Mouse (Mus musculus) bone marrow macrophage, adult 2 months (primary cell): ENCODE measurements around the gene Klhdc9. TPM values are rescaled to one million over a fixed set of nuclear protein-coding genes. Genes with fewer than 3 reads are reported as not detected.

Source experiments
- H3K27ac ChIP-seq: 2 replicates; pipeline ENCODE4 v1.5.1; 2012; ENCODE audit warnings: low read depth, low read length; ENCODE audit not compliant: insufficient read depth
- H3K4me1 ChIP-seq: 2 replicates; pipeline ENCODE4 v1.6.1; 2012; ENCODE audit warnings: low read length; ENCODE audit not compliant: control insufficient read depth, insufficient read depth
- H3K4me3 ChIP-seq: 2 replicates; pipeline ENCODE4 v1.5.1; 2012; ENCODE audit warnings: mild to moderate bottlenecking, low read length, moderate library complexity; ENCODE audit not compliant: insufficient read depth
- CTCF ChIP-seq: IDR thresholded peaks from 2 replicates; pipeline ENCODE4 v1.5.1; 2012; ENCODE audit warnings: low read depth, mild to moderate bottlenecking, low read length, moderate library complexity
- POLR2A ChIP-seq: IDR thresholded peaks from 2 replicates; pipeline ENCODE4 v1.6.1; 2012; ENCODE audit warnings: mild to moderate bottlenecking, low read depth, low read length, borderline replicate concordance
- polyA plus RNA-seq: library from polyadenylated mRNA; stranded (reverse); fragments of >200 nt; gene quantifications from 2 replicates; pipeline ENCODE4 v1.2.4, GENCODE M21; 2012; ENCODE audit not compliant: missing spikeins, insufficient read depth, insufficient read length

The Klhdc9 gene
- not detected in 2 replicates for polyA plus RNA-seq

GRCm38 (mm10) chr1:171360656-171361055 lies at the start of gene Klhdc9:
Gene Klhdc9 (minus strand): TSS chr1:171360798.
- TF ChIP-seq POLR2A: no peak
- no peak for TF ChIP-seq CTCF
- H3K27ac ChIP-seq: no peak within 1 kb of the TSS
- H3K4me3 ChIP-seq: peak within 1 kb of the TSS; percentile 49
- peaks cover 2% of the 10 kb centered on the region for H3K4me1 ChIP-seq

GRCm38 (mm10) chr1:171410231-171410630 lies 49.6 kb upstream of the Klhdc9 start:
- TF ChIP-seq POLR2A: no peak
- no peak for TF ChIP-seq CTCF
- H3K4me1 ChIP-seq: peaks cover 24% of the 10 kb centered on the region

GRCm38 (mm10) chr1:171407263-171407662 lies 46.7 kb upstream of the Klhdc9 start:
- H3K4me3 ChIP-seq: no peak overlapping the region
- peaks cover 17% of the 10 kb centered on the region for H3K4me1 ChIP-seq
- TF ChIP-seq CTCF: no peak
- TF ChIP-seq POLR2A: no peak
- H3K27ac ChIP-seq: no peak overlapping the region

More at GRCm38 (mm10) chr1:171410231-171410630, 49.6 kb upstream of the Klhdc9 start:
- Histone ChIP-seq H3K27ac (peak overlapping the region; percentile 89), H3K4me3 (no peak overlapping the region)

- H3K27ac ChIP-seq: no peak overlapping the region
- TF ChIP-seq CTCF (no peak), POLR2A (no peak)
- H3K4me1 ChIP-seq: peaks cover 5% of the 10 kb centered on the region
- no peak overlapping the region for H3K4me3 ChIP-seq
Observed at GRCm38 (mm10) chr1:171402991-171403390, 42.4 kb upstream of the Klhdc9 start.

GRCm38 (mm10) chr1:171401821-171402220 lies 41.2 kb upstream of the Klhdc9 start:
- TF ChIP-seq CTCF (no peak), POLR2A (no peak)
- H3K4me1 ChIP-seq: peaks cover 10% of the 10 kb centered on the region
- H3K27ac ChIP-seq: no peak overlapping the region
- H3K4me3 ChIP-seq: no peak overlapping the region

GRCm38 (mm10) chr1:171390101-171390500 lies 29.5 kb upstream of the Klhdc9 start:
- H3K4me1 ChIP-seq: peaks cover 38% of the 10 kb centered on the region
- H3K27ac ChIP-seq: peak overlapping the region; percentile 96
- TF ChIP-seq CTCF (no peak), POLR2A (no peak)
- H3K4me3 ChIP-seq: peak overlapping the region; percentile 85

- Histone ChIP-seq H3K4me3 (peak within 1 kb of the TSS; percentile 85), H3K4me1 (peaks cover 32% of the 10 kb centered on the region), H3K27ac (peak within 1 kb of the TSS; percentile 96)
- TF ChIP-seq CTCF: no peak
- no peak for TF ChIP-seq POLR2A
Observed at GRCm38 (mm10) chr1:171388376-171389102, 27.9 kb upstream of the Klhdc9 start, which contains the start of gene Arhgap30. Gene Arhgap30 (plus strand): TSS chr1:171388954.

GRCm38 (mm10) chr1:171387099-171387498 lies 26.5 kb upstream of the Klhdc9 start:
- TF ChIP-seq POLR2A (no peak), CTCF (peak; percentile 54)
- H3K27ac ChIP-seq: no peak overlapping the region
- no peak overlapping the region for H3K4me3 ChIP-seq
- peaks cover 32% of the 10 kb centered on the region for H3K4me1 ChIP-seq

GRCm38 (mm10) chr1:171385171-171385570 lies 24.6 kb upstream of the Klhdc9 start:
- Histone ChIP-seq H3K4me1 (peaks cover 27% of the 10 kb centered on the region), H3K4me3 (no peak overlapping the region), H3K27ac (no peak overlapping the region)
- TF ChIP-seq CTCF (no peak), POLR2A (no peak)

GRCm38 (mm10) chr1:171384361-171384760 lies 23.8 kb upstream of the Klhdc9 start:
- peaks cover 32% of the 10 kb centered on the region for H3K4me1 ChIP-seq
- H3K4me3 ChIP-seq: no peak overlapping the region
- H3K27ac ChIP-seq: no peak overlapping the region
- TF ChIP-seq POLR2A: no peak
- no peak for TF ChIP-seq CTCF
